Mouse (Mus musculus): ENCODE measurements around the gene Rnf187.

- TF ChIP-seq CTCF (IDR thresholded peaks at IDR 0.05; ENCODE audit: borderline replicate concordance, insufficient read depth, low read length) (no peak), POLR2A (IDR thresholded peaks at IDR 0.05; ENCODE audit: low read depth, low read length) (no peak)
Measured at GRCm38 (mm10) chr11:58922420-58922819, 16.3 kb downstream of the Rnf187 start.

Measured in embryonic fibroblast, embryonic 13.5 days (primary cell).